Mouse (Mus musculus): ENCODE data around the gene Bola1.

- TF ChIP-seq POLR2A (IDR thresholded peaks at IDR 0.05; ENCODE audit: borderline replicate concordance, extremely low read depth, insufficient read depth, insufficient read length, poor library complexity, severe bottlenecking) (no peak), CTCF (IDR thresholded peaks at IDR 0.05; ENCODE audit: borderline replicate concordance, extremely low read depth, insufficient read depth, insufficient read length) (no peak)
These were observed 48.0 kb upstream of the Bola1 start for GRCm38 (mm10) chr3:96267541-96267940.

All from brain, embryonic 14.5 days (tissue).